ENCODE assay signal across 7 mouse cellular contexts in genomic region chr1:38128919-38129436, GRCm38 (mm10). TPM values are rescaled to one million over a fixed set of nuclear protein-coding genes. Genes with fewer than 3 reads are reported as not detected.
DNase-seq lines count a peak whose midpoint lies in the region; ATAC-seq lines count a peak whose summit lies in the region.

No protein-coding gene starts in this region.

- H3K27me3 ChIP-seq in midbrain, embryonic 10.5 days (ENCODE audit: low read depth, poor library complexity, severe bottlenecking) = no peaks in the 10 kb centered on the region

- peak overlapping the region; percentile 98 for H3K27ac ChIP-seq in midbrain, embryonic 10.5 days (replicated peaks)

- H3K4me3 ChIP-seq in midbrain, embryonic 10.5 days = peak overlapping the region; percentile 91

- ATAC-seq in activated CD4-positive, CD25-positive, alpha-beta regulatory T cell, adult 4 months = peak; percentile 9
- ATAC-seq in inflammation-experienced regulatory T-cells, adult 6 months = peak; percentile 23

- peaks cover 37% of the 10 kb centered on the region for H3K4me1 ChIP-seq in midbrain, embryonic 10.5 days

- H3K36me3 ChIP-seq in midbrain, embryonic 10.5 days = no peaks in the 10 kb centered on the region

- DNase-seq in cerebellum, postnatal 36 days = peak; percentile 65 to 74
- DNase-seq in gastrocnemius, adult 8-10 months (ENCODE audit: low spot score in 2 of 2) = peak; percentile 32 to 68
- peak; percentile 26 to 61 for DNase-seq in left cerebral cortex, postnatal 25 days (ENCODE audit: low spot score in 2 of 2)
- DNase-seq in midbrain, embryonic 10.5 days (ENCODE audit: low spot score) = peak; percentile 60
- peak; percentile 49 for DNase-seq in right cerebral cortex, postnatal 4 days

- under 1% methylated on average over 51 of the region's 68 CpGs for WGBS in midbrain, embryonic 10.5 days

- H3K9me3 ChIP-seq in midbrain, embryonic 10.5 days (replicated peaks) = no peaks in the 10 kb centered on the region

- intact Hi-C loops in left cerebral cortex, postnatal 25 days (cut with DNase I) = loop anchor here (1.0 to 2.0 kb wide), 2 partner anchors 131 to 498 kb away; partner anchors contain the start of gene Eif5b

RNA-seq across cellular contexts. Expression of gene Rev1, which starts 0.6 kb away (rescaled TPM):
- 10 to 100 TPM in 1 of 2 experiments, 1 to 10 TPM in 1; 8.1 to 11.8 TPM for polyA plus RNA-seq in activated CD4-positive, CD25-positive, alpha-beta regulatory T cell, adult 4 months (2017; shearing (Covaris generic))
- total RNA-seq in gastrocnemius, adult 8-10 months (2022) = 10 to 100 TPM; 17.7 to 20.0 (median 19.3) TPM
- polyA plus RNA-seq in inflammation-experienced regulatory T-cells, adult 6 months (2017; shearing (Covaris generic)) = 10 to 100 TPM in 2 of 3 experiments, 1 to 10 TPM in 1; 7.1 to 13.5 (median 13.0) TPM
- total RNA-seq in left cerebral cortex, postnatal 25 days (2021) = 10 to 100 TPM; 29.3 to 36.7 TPM
- polyA plus RNA-seq in midbrain, embryonic 10.5 days (2016; fragmentation: Nextera tagmentation; extraction: Ambion mirVana) = 32.9 and 36.7 TPM in 2 replicates

Comparison
In these comparisons a context has a peak if more than half of its experiments do, and no peak if none do; other contexts are left out.
1. Peak in every context shown above with its lines: DNase-seq, ATAC-seq, H3K4me3 ChIP-seq and H3K27ac ChIP-seq.